Mouse (Mus musculus) neural tube, embryonic 11.5 days (tissue): ENCODE measurements at regions not wholly inside any gene's neighbourhood (a gene's known extent, or its start where the extent isn't known, plus 50 kb on each side); places are given as distances from the start of the nearest gene placed in this dataset.

ENCODE experiments used
- ATAC-seq: fragments of 200-750 bp; cut with Nextera tagmentation; 2 replicates; pipeline ENCODE4 v1.8.0; 2017; ENCODE audit warnings: moderate number of reproducible peaks, mild to moderate bottlenecking, moderate TSS enrichment, moderate library complexity; ENCODE audit not compliant: insufficient read depth, low FRiP score, low TSS enrichment
- DNase-seq: peaks from one replicate; pipeline ENCODE4 v3.0.0-alpha.2; 2015; ENCODE audit warnings: low spot score
- H3K27ac ChIP-seq: fragments of 300-500 bp; sonication (generic); 2 replicates; pipeline ENCODE4 v1.5.1; 2014; ENCODE audit warnings: low read depth, mild to moderate bottlenecking, low read length
- H3K27me3 ChIP-seq: fragments of 300-500 bp; sonication (generic); 2 replicates; pipeline ENCODE4 v1.6.1; 2014; ENCODE audit warnings: mild to moderate bottlenecking, low read length, mixed read lengths; ENCODE audit not compliant: control insufficient read depth, insufficient read depth
- H3K36me3 ChIP-seq: fragments of 300-500 bp; sonication (generic); 2 replicates; pipeline ENCODE4 v1.6.1; 2014; ENCODE audit warnings: mild to moderate bottlenecking, low read length, moderate library complexity, mixed read lengths; ENCODE audit not compliant: control insufficient read depth, insufficient read depth
- H3K4me1 ChIP-seq: fragments of 300-500 bp; sonication (generic); 2 replicates; pipeline ENCODE4 v1.6.1; 2014; ENCODE audit warnings: low read length, mixed read lengths; ENCODE audit not compliant: control insufficient read depth, insufficient read depth
- H3K4me2 ChIP-seq: fragments of 300-500 bp; sonication (generic); 2 replicates; pipeline ENCODE4 v1.6.1; 2014; ENCODE audit warnings: low read depth, mild to moderate bottlenecking, moderate library complexity
- H3K4me3 ChIP-seq: fragments of 300-500 bp; sonication (generic); 2 replicates; pipeline ENCODE4 v1.5.1; 2014; ENCODE audit warnings: low read depth, low read length
- H3K9ac ChIP-seq: fragments of 300-500 bp; sonication (generic); 2 replicates; pipeline ENCODE4 v1.6.1; 2014; ENCODE audit warnings: mild to moderate bottlenecking, low read length
- H3K9me3 ChIP-seq: fragments of 300-500 bp; sonication (generic); 2 replicates; pipeline ENCODE4 v1.6.1; 2016; ENCODE audit warnings: low read length; ENCODE audit not compliant: control insufficient read depth
- WGBS: fragments of 180-500 bp; shearing (Covaris S2); extraction: QIAGEN DNeasy Blood & Tissue Kit; methylation state at CpG from one replicate; pipeline ENCODE4 v1.1.7; 2014; 5-methylcytosine and 5-hydroxymethylcytosine counted together

DNA sequence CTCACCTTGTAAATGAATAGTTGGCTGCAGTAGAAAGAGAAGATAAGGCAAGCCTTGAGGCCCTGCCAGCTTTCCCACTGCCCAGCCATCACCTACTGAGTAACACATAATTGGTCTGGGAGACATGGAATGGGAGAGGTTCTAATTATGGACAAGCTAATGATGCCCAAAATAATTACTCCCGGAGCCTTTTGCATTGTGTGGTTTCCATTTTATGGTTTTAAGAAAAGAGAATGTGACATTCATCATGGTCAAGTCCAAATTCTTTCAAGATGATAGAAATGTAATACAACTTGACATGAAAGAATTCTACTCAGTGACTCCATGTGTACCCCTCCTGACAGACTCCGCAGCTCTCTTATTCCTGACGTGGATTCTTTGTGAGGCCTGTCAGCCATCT lies 518.6 kb downstream of the Efnb2 start:
- ATAC-seq (no peak), DNase-seq (no peak)
- H3K4me3 ChIP-seq, result no peak overlapping the region
- WGBS, result 94% methylated on average over 3 of the region's 3 CpGs
- H3K36me3 ChIP-seq, result no peaks in the 10 kb centered on the region
- no peaks in the 10 kb centered on the region for H3K9me3 ChIP-seq
- H3K4me1 ChIP-seq, result no peaks in the 10 kb centered on the region
- H3K27me3 ChIP-seq, result no peaks in the 10 kb centered on the region
- no peak overlapping the region for H3K27ac ChIP-seq
- H3K4me2 ChIP-seq, result no peak overlapping the region
- H3K9ac ChIP-seq, result no peak overlapping the region

DNA sequence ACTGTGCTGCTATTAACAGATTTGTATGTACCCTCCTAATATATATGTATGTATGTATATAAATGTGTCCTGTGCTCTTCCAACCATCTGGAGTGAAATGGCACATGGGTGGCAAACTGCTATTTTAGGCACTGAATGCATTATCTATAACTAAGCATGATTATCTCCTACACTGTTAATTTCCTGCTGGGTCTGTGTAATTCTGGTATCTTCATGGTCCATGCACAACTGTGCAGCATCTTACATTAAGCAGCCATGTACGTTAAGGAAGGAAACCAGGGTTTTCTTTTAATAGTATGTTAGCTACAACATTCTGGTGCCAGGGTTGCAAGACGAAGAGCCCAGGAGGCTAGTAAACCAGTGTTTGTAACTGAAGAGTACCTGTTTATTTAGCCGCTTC lies 521.3 kb downstream of the Efnb2 start:
- H3K9ac ChIP-seq, result no peak overlapping the region
- no peaks in the 10 kb centered on the region for H3K4me1 ChIP-seq
- no peak overlapping the region for H3K4me3 ChIP-seq
- no peaks in the 10 kb centered on the region for H3K9me3 ChIP-seq
- 89% methylated on average over 3 of the region's 3 CpGs for WGBS
- no peak overlapping the region for H3K27ac ChIP-seq
- no peak overlapping the region for H3K4me2 ChIP-seq
- no peaks in the 10 kb centered on the region for H3K36me3 ChIP-seq
- DNase-seq (no peak), ATAC-seq (no peak)
- H3K27me3 ChIP-seq, result no peaks in the 10 kb centered on the region

DNA sequence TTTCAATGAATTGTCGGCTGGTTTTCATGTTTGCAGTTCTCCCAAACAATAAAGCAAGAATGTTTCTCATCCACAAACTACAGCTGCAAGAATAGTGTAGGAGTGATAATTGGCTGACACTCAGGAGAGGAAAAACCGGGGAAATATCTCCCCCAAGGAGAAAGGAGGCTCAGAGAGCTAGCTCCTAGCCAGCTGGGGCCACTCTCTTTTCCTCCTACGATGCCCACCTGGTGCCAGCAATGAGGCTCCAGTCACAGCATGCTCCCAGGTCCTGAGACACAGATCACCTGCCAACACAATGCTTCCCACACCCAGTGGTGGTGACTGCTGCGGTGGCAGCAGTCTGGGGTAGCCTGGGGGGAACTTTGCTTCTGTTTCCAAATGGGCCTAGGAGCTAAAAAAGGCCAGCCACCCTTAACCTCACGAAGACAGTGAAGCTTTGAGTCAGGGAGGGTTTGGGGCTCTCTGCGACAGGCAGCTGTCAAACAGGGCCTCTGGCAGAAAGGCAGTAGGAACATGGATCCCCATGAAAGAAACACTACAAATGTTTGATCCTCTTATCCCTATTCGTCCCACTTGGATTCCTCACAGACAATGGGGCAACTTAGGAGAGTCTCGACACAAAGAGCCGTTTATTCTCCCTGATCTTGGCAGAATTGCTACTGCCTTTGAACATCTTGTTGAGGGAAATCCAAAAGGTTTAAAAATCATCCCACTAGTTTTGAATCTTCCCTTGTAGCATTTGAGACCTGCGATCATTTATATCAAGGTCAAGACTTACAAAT lies 527.8 kb downstream of the Efnb2 start:
- ATAC-seq (no peak), DNase-seq (peak; percentile 18)
- Histone ChIP-seq H3K36me3 (no peaks in the 10 kb centered on the region), H3K4me3 (no peak overlapping the region), H3K9ac (no peak overlapping the region; the same call in 1 of the 2 replicates), H3K4me1 (peaks cover 13% of the 10 kb centered on the region; the same call in 1 of the 2 replicates), H3K27me3 (no peaks in the 10 kb centered on the region), H3K9me3 (no peaks in the 10 kb centered on the region), H3K4me2 (no peak overlapping the region), H3K27ac (no peak overlapping the region)
- WGBS, result 26% methylated on average over 10 of the region's 10 CpGs

DNA sequence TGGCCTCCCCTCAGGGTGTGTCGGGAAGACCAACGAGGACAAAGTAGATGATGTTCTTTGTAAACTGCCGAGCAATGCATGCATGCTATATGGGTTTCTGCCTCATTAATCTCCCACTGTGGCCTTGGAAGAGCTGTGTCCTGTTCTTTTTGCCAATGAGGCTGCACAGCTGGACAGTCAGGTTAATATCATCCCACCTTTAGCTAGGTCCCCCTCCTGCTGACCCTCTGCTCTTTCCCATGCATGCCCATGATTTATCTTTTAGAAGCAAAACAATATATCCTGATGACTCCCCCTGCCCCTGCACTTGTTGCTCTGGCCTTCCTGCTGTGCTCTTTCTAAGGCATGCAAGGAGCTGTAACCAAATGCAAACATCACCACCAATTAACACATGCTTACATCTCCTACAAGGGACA lies 529.1 kb downstream of the Efnb2 start:
- Histone ChIP-seq H3K27me3 (no peaks in the 10 kb centered on the region), H3K36me3 (no peaks in the 10 kb centered on the region), H3K4me3 (no peak overlapping the region), H3K4me2 (no peak overlapping the region), H3K4me1 (peaks cover 13% of the 10 kb centered on the region; the same call in 1 of the 2 replicates), H3K9ac (no peak overlapping the region), H3K9me3 (no peaks in the 10 kb centered on the region), H3K27ac (no peak overlapping the region)
- DNase-seq (peak; percentile 51), ATAC-seq (peak; percentile 78)
- 3% methylated on average over 3 of the region's 3 CpGs for WGBS

DNA sequence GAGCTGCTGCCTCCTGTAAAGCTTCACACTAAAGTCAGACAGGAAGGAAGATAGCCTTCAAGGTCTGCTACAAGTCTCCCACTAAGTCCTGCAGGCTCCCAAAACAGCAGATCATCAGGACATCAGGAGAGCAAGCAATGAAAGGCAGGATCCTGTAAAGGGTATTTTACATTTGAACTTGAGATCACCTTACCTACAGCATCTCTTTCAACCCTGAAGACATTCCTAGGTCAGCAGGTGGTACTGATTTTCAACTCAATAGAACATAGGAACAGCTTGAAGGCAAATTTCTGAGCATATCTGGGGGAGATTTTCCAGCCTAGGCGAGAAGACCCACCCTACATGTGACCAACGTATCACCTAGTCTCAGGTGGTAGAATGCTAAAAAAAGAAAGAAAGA lies 530.2 kb downstream of the Efnb2 start:
- ATAC-seq, result no peak
- no peak overlapping the region for H3K4me3 ChIP-seq
- no peak for DNase-seq
- no peaks in the 10 kb centered on the region for H3K9me3 ChIP-seq
- no peak overlapping the region for H3K27ac ChIP-seq
- no peak overlapping the region for H3K4me2 ChIP-seq
- WGBS, result 41% methylated on average over 2 of the region's 2 CpGs
- H3K4me1 ChIP-seq, result peaks cover 13% of the 10 kb centered on the region; the same call in 1 of the 2 replicates
- H3K36me3 ChIP-seq, result no peaks in the 10 kb centered on the region
- H3K9ac ChIP-seq, result no peak overlapping the region
- no peaks in the 10 kb centered on the region for H3K27me3 ChIP-seq

DNA sequence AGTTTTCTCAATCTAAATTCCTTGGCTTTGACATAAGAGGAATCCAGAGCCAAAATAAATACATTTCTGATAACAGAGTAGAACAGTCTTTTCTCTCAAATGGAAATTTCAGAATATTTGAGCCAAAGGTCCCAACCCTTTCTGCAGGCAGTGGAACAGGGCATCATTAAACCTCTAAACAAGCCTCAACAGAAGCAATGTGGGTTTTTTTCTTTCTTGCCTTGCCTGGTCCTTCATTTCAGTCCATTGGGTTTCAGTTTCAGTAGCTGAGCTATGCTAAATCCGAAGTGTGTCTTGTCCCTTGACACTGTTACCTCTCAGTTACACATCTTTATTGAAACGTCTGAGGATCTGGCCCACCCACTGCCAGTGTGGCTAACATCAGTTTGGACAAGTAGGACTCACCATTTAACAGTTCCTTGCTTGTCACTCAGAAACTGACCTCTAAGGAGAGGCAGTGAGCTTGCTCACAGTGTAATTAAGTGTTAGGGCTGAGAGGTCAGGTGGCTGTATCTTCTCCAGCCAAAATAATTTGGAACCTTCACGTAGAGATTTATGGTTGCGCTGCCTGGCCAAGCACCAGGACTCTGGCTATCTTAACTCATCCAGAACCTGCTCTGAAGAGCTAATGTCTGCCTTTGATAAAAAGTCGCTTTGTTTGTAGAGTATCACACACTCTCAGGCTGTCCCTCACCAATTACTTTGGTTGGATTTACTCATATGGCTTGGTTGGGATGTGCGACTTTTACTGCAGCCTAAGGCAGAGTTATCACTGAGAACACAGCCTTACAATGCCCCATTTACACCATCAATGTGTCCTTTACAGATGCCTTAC lies 545.2 kb downstream of the Efnb2 start:
- no peak overlapping the region for H3K4me3 ChIP-seq
- ATAC-seq (no peak), DNase-seq (no peak)
- WGBS, result 60% methylated on average over 6 of the region's 6 CpGs
- no peak overlapping the region for H3K4me2 ChIP-seq
- H3K27ac ChIP-seq, result no peak overlapping the region
- no peaks in the 10 kb centered on the region for H3K36me3 ChIP-seq
- no peaks in the 10 kb centered on the region for H3K9me3 ChIP-seq
- H3K27me3 ChIP-seq, result no peaks in the 10 kb centered on the region
- no peaks in the 10 kb centered on the region for H3K4me1 ChIP-seq
- no peak overlapping the region for H3K9ac ChIP-seq

DNA sequence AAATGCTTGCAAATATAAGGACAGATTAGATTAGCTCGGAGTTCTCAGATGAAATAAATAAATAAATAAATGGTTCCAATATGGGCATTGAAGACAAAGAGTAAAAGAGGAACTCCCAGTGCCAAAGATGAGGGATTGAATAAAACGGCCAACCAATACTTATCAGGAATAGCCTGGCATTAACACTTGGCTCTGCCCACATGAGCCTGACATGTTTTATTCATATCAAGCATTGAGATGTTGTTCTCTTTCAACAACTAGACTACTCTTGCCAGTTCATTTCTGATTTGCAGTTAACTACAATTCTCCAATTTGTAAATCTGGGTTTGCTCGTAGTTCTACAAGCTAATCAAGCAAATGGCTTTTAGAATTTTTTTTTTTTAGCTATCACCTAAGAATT lies 546.4 kb downstream of the Efnb2 start:
- H3K9me3 ChIP-seq, result no peaks in the 10 kb centered on the region
- no peak overlapping the region for H3K27ac ChIP-seq
- ATAC-seq, result no peak
- no peak overlapping the region for H3K9ac ChIP-seq
- WGBS, result 86% methylated on average over 3 of the region's 3 CpGs
- no peaks in the 10 kb centered on the region for H3K36me3 ChIP-seq
- no peak overlapping the region for H3K4me2 ChIP-seq
- H3K27me3 ChIP-seq, result no peaks in the 10 kb centered on the region
- no peak overlapping the region for H3K4me3 ChIP-seq
- no peaks in the 10 kb centered on the region for H3K4me1 ChIP-seq
- no peak for DNase-seq

DNA sequence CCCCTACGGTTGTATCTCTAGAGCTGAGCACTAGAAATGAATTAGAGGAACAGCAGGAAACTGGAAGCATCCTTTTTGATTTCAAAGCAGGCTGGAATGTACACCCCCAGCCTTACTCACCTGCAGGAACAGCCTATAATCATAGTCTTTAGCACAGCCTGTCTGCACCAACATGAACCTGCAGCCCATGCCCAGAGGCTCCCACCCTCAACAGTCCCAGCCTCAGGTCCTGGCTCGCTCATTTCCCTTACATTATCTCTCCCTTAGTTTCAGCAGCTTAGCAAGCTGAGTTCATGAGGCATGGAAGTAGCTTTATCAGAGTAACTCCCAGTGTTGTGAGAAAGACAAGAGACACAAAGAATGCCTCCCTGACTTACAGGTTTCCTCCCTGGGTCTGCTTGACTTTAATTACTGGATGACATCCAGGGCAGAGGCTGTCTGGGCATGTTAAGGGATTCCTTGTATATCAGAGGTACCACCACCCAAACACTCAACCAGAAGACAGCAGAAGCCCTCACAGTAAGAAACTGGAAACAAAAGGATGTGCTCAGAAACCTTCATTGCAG lies 551.2 kb downstream of the Efnb2 start:
- H3K9me3 ChIP-seq, result no peaks in the 10 kb centered on the region
- H3K4me3 ChIP-seq, result no peak overlapping the region
- DNase-seq (no peak), ATAC-seq (no peak)
- H3K27ac ChIP-seq, result no peak overlapping the region
- H3K4me1 ChIP-seq, result no peaks in the 10 kb centered on the region
- no peaks in the 10 kb centered on the region for H3K27me3 ChIP-seq
- no peak overlapping the region for H3K9ac ChIP-seq
- WGBS, result 72% methylated on average over 2 of the region's 2 CpGs
- H3K4me2 ChIP-seq, result no peak overlapping the region
- no peaks in the 10 kb centered on the region for H3K36me3 ChIP-seq
